Mouse (Mus musculus): ENCODE results near the gene Fam185a. TPM values are rescaled to one million over a fixed set of nuclear protein-coding genes. Genes with fewer than 3 reads are reported as not detected.
A peak's percentile ranks its signal among the peaks of the same experiment; 100 is the strongest.

The Fam185a gene
- total and polyA plus RNA-seq, 2 experiments from 2014 or later = 10.5 to 11.1 TPM

DNA sequence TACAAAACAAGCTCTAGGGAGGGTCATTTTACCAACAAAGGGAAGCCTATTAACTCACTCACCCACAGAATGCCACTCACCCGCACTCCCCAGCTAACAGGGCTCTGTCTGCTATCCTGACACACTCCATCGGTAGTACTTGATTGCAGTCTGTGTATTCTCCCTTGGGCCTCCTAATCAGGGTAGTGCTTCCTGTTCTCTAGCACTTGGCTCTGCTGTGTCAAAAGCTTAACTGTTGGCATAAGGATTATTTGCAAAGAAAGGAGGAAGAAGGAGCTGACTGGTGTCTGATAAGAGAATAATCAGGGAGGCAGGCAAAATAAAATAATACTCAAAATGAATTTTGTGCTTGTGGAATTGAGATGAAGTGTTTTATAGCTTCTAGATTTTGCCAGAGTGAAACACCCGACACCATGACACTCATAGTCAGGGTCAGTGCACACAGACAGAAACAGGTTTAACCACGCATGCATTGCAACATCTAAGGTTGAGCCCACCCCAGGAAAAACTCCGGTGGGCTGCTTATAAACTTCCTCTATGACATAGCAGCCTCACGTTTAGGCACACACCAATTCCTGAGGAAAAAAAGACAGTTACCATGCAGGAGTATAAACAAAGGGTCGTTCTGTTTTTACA lies 29.4 kb upstream of the Fam185a start:
- WGBS = 46% methylated on average over 7 of the region's 7 CpGs
- H3K27ac ChIP-seq (ENCODE audit: low read depth, low read length) = no peak overlapping the region
- no peak for TF ChIP-seq CTCF (IDR thresholded peaks at IDR 0.05; ENCODE audit: low read depth)
- H3K4me2 ChIP-seq (ENCODE audit: low read depth) = no peak overlapping the region
- H3K4me3 ChIP-seq (ENCODE audit: low read depth, low read length) = no peak overlapping the region
- no peaks in the 10 kb centered on the region for H3K9me3 ChIP-seq (ENCODE audit: low read length)
- no peak for ATAC-seq
- no peak for DNase-seq
- H3K4me1 ChIP-seq (ENCODE audit: insufficient read depth) = no peaks in the 10 kb centered on the region
- no peaks in the 10 kb centered on the region for H3K27me3 ChIP-seq (ENCODE audit: insufficient read depth, low read length)
- H3K36me3 ChIP-seq (ENCODE audit: insufficient read depth) = no peaks in the 10 kb centered on the region
- H3K9ac ChIP-seq = no peak overlapping the region

DNA sequence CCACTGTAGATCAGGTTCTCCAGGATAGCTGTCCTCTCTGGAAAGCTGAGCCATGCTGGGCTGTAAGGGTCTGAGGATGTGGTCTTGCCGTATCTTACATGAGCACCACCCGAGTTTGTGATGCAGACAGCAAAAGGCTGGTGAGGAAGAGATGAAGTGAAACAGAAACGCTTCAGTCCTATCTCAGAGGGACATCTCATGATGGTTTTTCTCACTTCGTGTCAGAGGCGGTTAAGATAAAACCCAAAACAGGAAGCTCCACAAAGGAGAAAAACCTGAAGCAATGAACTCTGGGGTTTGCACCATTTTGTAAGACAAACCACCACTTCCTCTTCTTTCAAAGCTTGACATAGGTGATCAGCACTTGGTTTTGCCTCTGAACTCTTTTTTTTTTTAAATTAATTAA lies 13.5 kb upstream of the Fam185a start:
- ATAC-seq = no peak
- no peak overlapping the region for H3K4me3 ChIP-seq (ENCODE audit: low read depth, low read length)
- no peaks in the 10 kb centered on the region for H3K9me3 ChIP-seq (ENCODE audit: low read length)
- H3K4me2 ChIP-seq (ENCODE audit: low read depth) = no peak overlapping the region
- no peaks in the 10 kb centered on the region for H3K27me3 ChIP-seq (ENCODE audit: insufficient read depth, low read length)
- no peak overlapping the region for H3K9ac ChIP-seq
- WGBS = 90% methylated on average over 5 of the region's 5 CpGs
- DNase-seq = no peak
- no peaks in the 10 kb centered on the region for H3K36me3 ChIP-seq (ENCODE audit: insufficient read depth)
- no peak overlapping the region for H3K27ac ChIP-seq (ENCODE audit: low read depth, low read length)
- H3K4me1 ChIP-seq (ENCODE audit: insufficient read depth) = no peaks in the 10 kb centered on the region
- no peak for TF ChIP-seq CTCF (IDR thresholded peaks at IDR 0.05; ENCODE audit: low read depth)

GRCm38 (mm10) chr5:21412056-21412455 lies 12.7 kb upstream of the Fam185a start:
- no peak overlapping the region for H3K4me3 ChIP-seq (ENCODE audit: low read depth, low read length)
- no peak overlapping the region for H3K9ac ChIP-seq
- no peak for TF ChIP-seq CTCF (IDR thresholded peaks at IDR 0.05; ENCODE audit: low read depth)
- WGBS = 82% methylated on average over 5 of the region's 5 CpGs
- no peak for ATAC-seq
- no peaks in the 10 kb centered on the region for H3K9me3 ChIP-seq (ENCODE audit: low read length)
- no peak overlapping the region for H3K4me2 ChIP-seq (ENCODE audit: low read depth)
- no peak overlapping the region for H3K27ac ChIP-seq (ENCODE audit: low read depth, low read length)
- DNase-seq = no peak
- no peaks in the 10 kb centered on the region for H3K36me3 ChIP-seq (ENCODE audit: insufficient read depth)
- H3K4me1 ChIP-seq (ENCODE audit: insufficient read depth) = no peaks in the 10 kb centered on the region
- no peaks in the 10 kb centered on the region for H3K27me3 ChIP-seq (ENCODE audit: insufficient read depth, low read length)

DNA sequence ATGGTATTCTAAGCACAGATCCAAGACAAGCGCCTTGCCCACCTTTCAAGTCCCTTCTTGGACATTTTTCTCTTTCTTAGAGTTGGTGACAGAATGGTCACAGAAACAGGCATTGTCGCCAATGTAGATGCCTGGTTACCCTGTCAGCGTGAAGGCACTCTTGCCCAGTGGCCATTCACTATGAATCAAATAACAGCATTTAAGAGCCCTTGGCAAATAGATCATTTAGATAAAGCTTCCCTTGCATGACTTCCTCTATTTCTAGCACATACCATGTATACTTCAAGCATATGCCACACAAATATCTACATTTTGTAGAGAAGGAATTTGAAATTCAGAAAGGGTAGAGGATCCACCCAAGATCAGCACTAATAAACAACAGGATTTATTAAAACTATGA lies 11.4 kb upstream of the Fam185a start:
- H3K9ac ChIP-seq = no peak overlapping the region
- ATAC-seq = no peak
- H3K4me3 ChIP-seq (ENCODE audit: low read depth, low read length) = no peak overlapping the region
- H3K27me3 ChIP-seq (ENCODE audit: insufficient read depth, low read length) = no peaks in the 10 kb centered on the region
- no peaks in the 10 kb centered on the region for H3K4me1 ChIP-seq (ENCODE audit: insufficient read depth)
- no peak for DNase-seq
- H3K4me2 ChIP-seq (ENCODE audit: low read depth) = no peak overlapping the region
- H3K9me3 ChIP-seq (ENCODE audit: low read length) = no peaks in the 10 kb centered on the region
- 90% methylated on average over 3 of the region's 3 CpGs for WGBS
- no peak overlapping the region for H3K27ac ChIP-seq (ENCODE audit: low read depth, low read length)
- TF ChIP-seq CTCF (IDR thresholded peaks at IDR 0.05; ENCODE audit: low read depth) = no peak
- no peaks in the 10 kb centered on the region for H3K36me3 ChIP-seq (ENCODE audit: insufficient read depth)

DNA sequence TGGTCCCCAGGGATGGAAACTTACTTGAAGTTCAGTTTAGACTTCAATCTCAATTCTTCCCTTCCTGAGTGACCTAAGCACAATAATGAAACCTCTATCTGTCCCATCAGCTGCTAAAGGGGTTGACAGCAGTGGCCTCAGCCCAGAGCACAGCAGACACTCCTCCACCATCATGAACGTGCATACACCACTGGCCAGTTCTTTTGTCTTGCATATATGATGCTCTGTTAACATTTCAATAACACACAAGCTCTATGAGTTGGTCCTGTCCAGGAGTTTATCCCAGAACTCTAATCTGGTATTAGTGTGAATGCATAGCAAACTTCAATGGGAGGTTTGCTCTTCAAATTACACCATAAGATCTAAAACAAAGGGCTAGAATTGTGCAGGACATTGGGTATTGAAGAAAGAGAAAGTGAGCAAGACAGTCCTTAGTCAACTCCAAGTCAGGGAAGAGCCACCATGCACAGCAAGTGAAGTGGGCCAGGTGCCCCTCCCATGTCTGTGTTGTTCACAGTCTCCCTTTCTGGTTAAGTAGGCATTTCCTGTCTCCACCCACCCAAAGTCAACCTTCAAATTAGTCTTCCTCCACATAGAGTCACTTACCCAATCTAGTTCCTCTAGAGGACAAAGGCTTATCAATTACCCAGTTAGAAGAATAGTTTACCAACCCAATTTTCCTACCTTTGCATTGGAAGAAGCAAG lies 10.5 kb upstream of the Fam185a start:
- no peak for TF ChIP-seq CTCF (IDR thresholded peaks at IDR 0.05; ENCODE audit: low read depth)

DNA sequence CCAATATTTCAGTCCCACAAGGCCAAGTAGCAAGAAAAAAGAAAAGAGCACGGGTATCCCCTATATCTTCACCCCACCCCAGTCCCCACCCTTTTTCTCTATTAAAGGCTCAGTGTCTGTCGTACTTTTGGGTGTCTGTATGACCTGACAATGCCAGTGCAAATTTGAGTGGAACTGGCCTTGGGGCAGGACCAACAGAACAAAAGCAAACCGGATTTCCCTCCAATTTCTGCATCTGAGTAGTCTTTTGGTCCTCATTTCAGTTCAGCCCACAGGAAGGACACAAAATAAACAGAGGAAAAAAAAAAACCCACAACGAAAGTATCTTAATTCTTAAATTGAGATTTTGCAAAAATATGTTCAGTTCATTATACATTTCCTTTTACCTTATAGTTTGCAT lies 6.1 kb upstream of the Fam185a start:
- no peak overlapping the region for H3K27ac ChIP-seq (ENCODE audit: low read depth, low read length)
- no peaks in the 10 kb centered on the region for H3K27me3 ChIP-seq (ENCODE audit: insufficient read depth, low read length)
- no peaks in the 10 kb centered on the region for H3K9me3 ChIP-seq (ENCODE audit: low read length)
- H3K9ac ChIP-seq = no peak overlapping the region
- H3K4me3 ChIP-seq (ENCODE audit: low read depth, low read length) = no peak overlapping the region
- no peak for TF ChIP-seq CTCF (IDR thresholded peaks at IDR 0.05; ENCODE audit: low read depth)
- DNase-seq (no peak), ATAC-seq (no peak)
- no peak overlapping the region for H3K4me2 ChIP-seq (ENCODE audit: low read depth)
- H3K4me1 ChIP-seq (ENCODE audit: insufficient read depth) = no peaks in the 10 kb centered on the region
- H3K36me3 ChIP-seq (ENCODE audit: insufficient read depth) = no peaks in the 10 kb centered on the region
- WGBS = 65% methylated on average over 4 of the region's 4 CpGs

More for the DNA sequence above, 10.5 kb upstream of the Fam185a start:
- Histone ChIP-seq H3K36me3 (ENCODE audit: insufficient read depth) (no peaks in the 10 kb centered on the region), H3K4me2 (ENCODE audit: low read depth) (no peak overlapping the region), H3K9ac (no peak overlapping the region), H3K9me3 (ENCODE audit: low read length) (no peaks in the 10 kb centered on the region), H3K4me1 (ENCODE audit: insufficient read depth) (no peaks in the 10 kb centered on the region), H3K27me3 (ENCODE audit: insufficient read depth, low read length) (no peaks in the 10 kb centered on the region), H3K4me3 (ENCODE audit: low read depth, low read length) (no peak overlapping the region), H3K27ac (ENCODE audit: low read depth, low read length) (no peak overlapping the region)
- WGBS = 67% methylated on average over 1 of the region's 1 CpGs
- no peak for DNase-seq
- no peak for ATAC-seq

- Histone ChIP-seq H3K36me3 (ENCODE audit: insufficient read depth) (no peaks in the 10 kb centered on the region), H3K4me1 (ENCODE audit: insufficient read depth) (no peaks in the 10 kb centered on the region), H3K27ac (ENCODE audit: low read depth, low read length) (no peak overlapping the region), H3K4me3 (ENCODE audit: low read depth, low read length) (no peak overlapping the region), H3K9ac (no peak overlapping the region), H3K9me3 (ENCODE audit: low read length) (no peaks in the 10 kb centered on the region), H3K4me2 (ENCODE audit: low read depth) (no peak overlapping the region), H3K27me3 (ENCODE audit: insufficient read depth, low read length) (no peaks in the 10 kb centered on the region)
- 39% methylated on average over 1 of the region's 1 CpGs for WGBS
- no peak for ATAC-seq
- peak; percentile 55 for TF ChIP-seq CTCF (IDR thresholded peaks at IDR 0.05; ENCODE audit: low read depth)
- DNase-seq = peak; percentile 31
These were observed 4.1 kb upstream of the Fam185a start for GRCm38 (mm10) chr5:21420609-21421008.

Measured in forebrain, postnatal 0 days (tissue).